Mouse (Mus musculus): Measurements from ENCODE around the gene Man2a1.

GRCm38 (mm10) chr17:64611426-64611825, 10.9 kb downstream of the Man2a1 start:
- TF ChIP-seq USF1 (IDR thresholded peaks at IDR 0.05; ENCODE audit: low read depth) (no peak), CTCF (IDR thresholded peaks at IDR 0.05; ENCODE audit: control insufficient read depth, insufficient read depth, insufficient read length) (no peak)

Data from C2C12 (cell line).